Mouse (Mus musculus): ENCODE data around the gene Stfa2.
"Not testable (repeated sequence)": the region's sequence is repeated elsewhere in the genome, so short reads cannot be mapped to it uniquely, and the experiment has no call there.

The Stfa2 gene

GRCm38 (mm10) chr16:36408357-36408756, at the start of gene Stfa2:
Gene Stfa2, minus strand, starts transcription at chr16:36408457.
- no peak for DNase-seq

- no peak for DNase-seq
Observed at GRCm38 (mm10) chr16:36455342-36455802, 47.1 kb upstream of the Stfa2 start, which contains the start of gene Stfa3. Gene Stfa3, minus strand, starts transcription at chr16:36455392.

GRCm38 (mm10) chr16:36420979-36421378, 12.7 kb upstream of the Stfa2 start:
- DNase-seq: not testable (repeated sequence)

- no peak for DNase-seq
Observed at GRCm38 (mm10) chr16:36389060-36389459, 19.2 kb downstream of the Stfa2 start.

GRCm38 (mm10) chr16:36367648-36368047, 40.6 kb downstream of the Stfa2 start, which contains the start of gene BC100530:
Gene BC100530, minus strand, starts transcription at chr16:36367748.
- not testable (repeated sequence) for DNase-seq

Measured in spleen, adult 18-20 months (tissue).